Mouse (Mus musculus): ENCODE data around the gene Slc22a14. TPM values are rescaled to one million over a fixed set of nuclear protein-coding genes. Genes with fewer than 3 reads are reported as not detected.
A peak's percentile ranks its signal among the peaks of the same experiment; 100 is the strongest.

Gene Slc22a14
- polyA plus RNA-seq (2012; ENCODE audit: insufficient read depth, insufficient read length, missing spikeins), result not detected in 2 replicates

GRCm38 (mm10) chr9:119365284-119365683 is at the start of gene Slc22a14:
TSS of gene Slc22a14 (minus strand) at chr9:119365553.
- Histone ChIP-seq H3K4me3 (ENCODE audit: insufficient read depth, low read length) (no peak within 1 kb of the TSS), H3K4me1 (ENCODE audit: control insufficient read depth, insufficient read depth, low read length) (peaks cover 15% of the 10 kb centered on the region), H3K27ac (ENCODE audit: insufficient read depth, low read depth, low read length) (peak within 1 kb of the TSS; percentile 32; the same call in 1 of the 2 replicates)
- TF ChIP-seq CTCF (IDR thresholded peaks at IDR 0.05; ENCODE audit: low read depth, low read length) (no peak), POLR2A (IDR thresholded peaks at IDR 0.05; ENCODE audit: borderline replicate concordance, low read depth, low read length) (no peak)

GRCm38 (mm10) chr9:119409864-119410263 is 44.5 kb upstream of the Slc22a14 start:
- H3K4me1 ChIP-seq (ENCODE audit: control insufficient read depth, insufficient read depth, low read length), result no peaks in the 10 kb centered on the region
- no peak overlapping the region for H3K27ac ChIP-seq (ENCODE audit: insufficient read depth, low read depth, low read length)
- no peak overlapping the region for H3K4me3 ChIP-seq (ENCODE audit: insufficient read depth, low read length)
- TF ChIP-seq POLR2A (IDR thresholded peaks at IDR 0.05; ENCODE audit: borderline replicate concordance, low read depth, low read length) (no peak), CTCF (IDR thresholded peaks at IDR 0.05; ENCODE audit: low read depth, low read length) (no peak)

DNA sequence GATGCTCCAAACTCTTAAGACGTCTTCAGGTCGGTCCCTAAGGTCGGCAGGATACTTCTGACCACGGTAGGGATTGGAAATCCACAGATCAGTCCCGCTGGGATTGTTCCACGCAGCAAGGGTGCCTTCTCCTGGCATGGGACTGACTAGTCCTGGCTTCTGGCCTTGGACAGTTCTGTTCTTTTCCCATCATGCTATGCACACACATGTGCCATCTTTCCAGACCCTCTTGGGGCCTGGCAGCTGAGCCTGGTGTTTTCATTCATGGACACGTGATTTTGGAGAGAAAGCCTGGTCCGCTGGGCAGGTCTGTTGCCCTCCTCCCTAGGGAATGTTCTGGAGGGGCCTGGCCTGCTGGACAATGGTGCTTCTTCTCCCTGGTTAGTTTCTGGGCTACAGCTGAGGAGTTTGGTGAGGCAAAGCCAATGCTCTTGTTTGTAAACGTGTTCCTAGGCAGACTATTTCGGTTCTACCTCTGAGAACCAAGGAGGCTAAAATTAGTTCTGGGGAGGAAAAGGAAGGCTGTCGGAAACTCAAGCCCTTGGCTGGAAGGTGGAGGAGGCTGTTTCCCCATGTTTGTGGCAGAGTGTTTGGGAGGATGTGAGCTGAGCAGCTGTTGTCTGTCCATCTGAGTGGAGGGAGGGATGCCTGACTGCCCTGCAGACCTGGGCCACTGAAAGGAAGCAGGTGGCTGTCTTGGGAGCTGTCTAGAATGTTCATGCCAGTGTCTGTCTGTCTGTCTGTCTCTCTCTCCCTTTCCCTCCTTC is 43.7 kb upstream of the Slc22a14 start:
- Histone ChIP-seq H3K4me3 (ENCODE audit: insufficient read depth, low read length) (no peak overlapping the region), H3K4me1 (ENCODE audit: control insufficient read depth, insufficient read depth, low read length) (peaks cover 2% of the 10 kb centered on the region; the same call in 1 of the 2 replicates), H3K27ac (ENCODE audit: insufficient read depth, low read depth, low read length) (no peak overlapping the region)
- TF ChIP-seq CTCF (IDR thresholded peaks at IDR 0.05; ENCODE audit: low read depth, low read length) (no peak), POLR2A (IDR thresholded peaks at IDR 0.05; ENCODE audit: borderline replicate concordance, low read depth, low read length) (no peak)

DNA sequence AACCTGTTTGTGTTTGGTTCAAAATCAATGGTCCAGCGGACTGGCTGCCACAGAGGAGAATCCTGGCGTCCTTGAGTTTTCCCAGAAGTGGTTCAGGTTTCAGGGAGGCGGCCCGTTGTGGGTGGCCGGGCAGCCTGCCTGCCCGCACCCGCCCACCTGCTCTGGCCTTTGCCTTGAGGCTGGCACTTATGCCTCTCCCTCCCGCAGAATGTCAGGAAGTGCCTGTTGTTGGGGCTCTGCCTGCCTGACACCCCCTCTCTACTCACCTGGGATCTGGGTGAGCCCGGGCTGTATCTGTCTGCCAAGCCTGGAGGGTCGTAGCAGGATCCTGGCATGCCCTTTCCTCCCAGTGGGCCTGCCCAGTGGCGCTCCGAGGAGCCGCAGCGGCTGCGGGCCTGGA is 42.5 kb upstream of the Slc22a14 start:
- H3K4me1 ChIP-seq (ENCODE audit: control insufficient read depth, insufficient read depth, low read length), result peaks cover 5% of the 10 kb centered on the region; the same call in 1 of the 2 replicates
- H3K4me3 ChIP-seq (ENCODE audit: insufficient read depth, low read length), result no peak overlapping the region
- no peak overlapping the region for H3K27ac ChIP-seq (ENCODE audit: insufficient read depth, low read depth, low read length)
- TF ChIP-seq POLR2A (IDR thresholded peaks at IDR 0.05; ENCODE audit: borderline replicate concordance, low read depth, low read length) (no peak), CTCF (IDR thresholded peaks at IDR 0.05; ENCODE audit: low read depth, low read length) (no peak)

DNA sequence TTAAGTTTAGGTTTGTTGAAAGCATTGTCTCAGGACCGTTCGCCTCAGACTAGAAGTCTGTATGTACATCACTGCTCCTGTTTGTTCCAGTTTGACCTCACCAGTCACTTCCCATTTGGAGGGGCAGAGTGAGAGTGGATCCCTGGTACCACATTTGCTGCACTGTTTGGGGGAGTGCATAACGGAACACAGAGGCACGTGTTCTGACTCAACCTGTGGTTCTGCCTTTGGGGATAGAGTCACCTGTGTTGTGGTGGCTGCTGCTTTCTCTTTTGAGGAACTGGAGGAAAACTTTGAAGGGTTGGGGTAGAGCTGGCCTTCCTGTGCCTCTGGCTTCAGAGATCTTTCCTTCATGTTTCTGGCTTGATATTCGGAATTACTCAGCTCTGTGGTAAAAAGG is 38.7 kb upstream of the Slc22a14 start:
- Histone ChIP-seq H3K4me3 (ENCODE audit: insufficient read depth, low read length) (peak overlapping the region; percentile 91; the same call in 1 of the 2 replicates), H3K27ac (ENCODE audit: insufficient read depth, low read depth, low read length) (no peak overlapping the region), H3K4me1 (ENCODE audit: control insufficient read depth, insufficient read depth, low read length) (peaks cover 8% of the 10 kb centered on the region)
- no peak for TF ChIP-seq CTCF (IDR thresholded peaks at IDR 0.05; ENCODE audit: low read depth, low read length)
- no peak for TF ChIP-seq POLR2A (IDR thresholded peaks at IDR 0.05; ENCODE audit: borderline replicate concordance, low read depth, low read length)

- TF ChIP-seq POLR2A (IDR thresholded peaks at IDR 0.05; ENCODE audit: borderline replicate concordance, low read depth, low read length) (no peak), CTCF (IDR thresholded peaks at IDR 0.05; ENCODE audit: low read depth, low read length) (no peak)
- Histone ChIP-seq H3K27ac (ENCODE audit: insufficient read depth, low read depth, low read length) (no peak overlapping the region), H3K4me3 (ENCODE audit: insufficient read depth, low read length) (peak overlapping the region; percentile 91), H3K4me1 (ENCODE audit: control insufficient read depth, insufficient read depth, low read length) (peaks cover 8% of the 10 kb centered on the region)
Measured at GRCm38 (mm10) chr9:119403236-119403641, 37.9 kb upstream of the Slc22a14 start.

- Histone ChIP-seq H3K27ac (ENCODE audit: insufficient read depth, low read depth, low read length) (peak overlapping the region; percentile 85), H3K4me3 (ENCODE audit: insufficient read depth, low read length) (peak overlapping the region; percentile 91), H3K4me1 (ENCODE audit: control insufficient read depth, insufficient read depth, low read length) (peaks cover 8% of the 10 kb centered on the region)
- no peak for TF ChIP-seq CTCF (IDR thresholded peaks at IDR 0.05; ENCODE audit: low read depth, low read length)
- TF ChIP-seq POLR2A (IDR thresholded peaks at IDR 0.05; ENCODE audit: borderline replicate concordance, low read depth, low read length), result no peak
Measured at GRCm38 (mm10) chr9:119402253-119403235, 37.2 kb upstream of the Slc22a14 start.

DNA sequence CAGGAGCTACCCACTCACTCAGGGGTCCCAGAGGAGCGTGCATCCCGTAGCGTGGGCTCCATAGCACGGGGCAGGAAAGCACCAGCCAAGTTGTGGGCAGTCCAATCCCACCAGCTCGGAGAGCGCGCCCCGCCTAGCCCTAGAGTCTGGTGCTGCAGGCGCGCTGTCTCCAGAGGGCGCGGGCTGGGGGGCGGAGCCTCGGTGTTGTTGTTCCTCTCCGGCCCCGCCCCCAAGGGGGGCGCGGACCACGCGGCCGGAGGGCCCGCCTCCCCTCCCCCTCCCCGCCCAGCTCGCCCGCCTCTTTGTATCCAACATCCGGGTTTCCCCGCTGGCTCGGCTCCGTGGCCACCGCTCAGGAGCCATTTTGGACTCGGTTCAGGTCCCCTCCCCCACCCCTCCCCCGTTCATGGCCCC is 36.5 kb upstream of the Slc22a14 start, which contains the start of gene Acvr2b:
Gene Acvr2b (plus strand): TSS at position 318 of the 414 bp plus-strand sequence.
- peak within 1 kb of the TSS; percentile 85 for H3K27ac ChIP-seq (ENCODE audit: insufficient read depth, low read depth, low read length)
- peak within 1 kb of the TSS; percentile 91 for H3K4me3 ChIP-seq (ENCODE audit: insufficient read depth, low read length)
- peaks cover 8% of the 10 kb centered on the region for H3K4me1 ChIP-seq (ENCODE audit: control insufficient read depth, insufficient read depth, low read length)
- TF ChIP-seq CTCF (IDR thresholded peaks at IDR 0.05; ENCODE audit: low read depth, low read length), result no peak
- TF ChIP-seq POLR2A (IDR thresholded peaks at IDR 0.05; ENCODE audit: borderline replicate concordance, low read depth, low read length), result no peak

- H3K27ac ChIP-seq (ENCODE audit: insufficient read depth, low read depth, low read length), result peak overlapping the region; percentile 11; the same call in 1 of the 2 replicates
Measured at GRCm38 (mm10) chr9:119401351-119401750, 36.0 kb upstream of the Slc22a14 start.

More at GRCm38 (mm10) chr9:119401351-119401750, 36.0 kb upstream of the Slc22a14 start:
- TF ChIP-seq POLR2A (IDR thresholded peaks at IDR 0.05; ENCODE audit: borderline replicate concordance, low read depth, low read length) (no peak), CTCF (IDR thresholded peaks at IDR 0.05; ENCODE audit: low read depth, low read length) (no peak)
- H3K4me3 ChIP-seq (ENCODE audit: insufficient read depth, low read length), result peak overlapping the region; percentile 63
- H3K4me1 ChIP-seq (ENCODE audit: control insufficient read depth, insufficient read depth, low read length), result peaks cover 8% of the 10 kb centered on the region

All from bone marrow macrophage, adult 2 months (primary cell).